Mouse (Mus musculus): ENCODE data around the gene St6galnac4. TPM values are rescaled to one million over a fixed set of nuclear protein-coding genes. Genes with fewer than 3 reads are reported as not detected.

St6galnac4 gene
- total and polyA plus RNA-seq, 3 experiments, result 16.2 to 25.2 (median 17.8) TPM

GRCm38 (mm10) chr2:32578146-32579046 is 8.5 kb upstream of the St6galnac4 start:
- 46% methylated on average over 25 of the region's 30 CpGs for WGBS
- TF ChIP-seq CTCF (IDR thresholded peaks at IDR 0.05), result no peak
- no peak for TF ChIP-seq EP300 (IDR thresholded peaks at IDR 0.05; ENCODE audit: insufficient read depth, low read depth, low read length)
- no peak for TF ChIP-seq POLR2A (IDR thresholded peaks at IDR 0.05; ENCODE audit: insufficient read depth, low read depth, low read length)
- Histone ChIP-seq H3K4me1 (ENCODE audit: control insufficient read depth, insufficient read depth, low read length) (peaks cover 1% of the 10 kb centered on the region; the same call in 1 of the 2 replicates), H3K27me3 (ENCODE audit: control insufficient read depth, insufficient read depth, low read length) (no peaks in the 10 kb centered on the region), H3K79me2 (replicated peaks; ENCODE audit: control insufficient read depth, insufficient read depth, low read length) (no peaks in the 10 kb centered on the region), H3K4me3 (no peak overlapping the region), H3K27ac (no peak overlapping the region), H3K36me3 (ENCODE audit: control insufficient read depth, insufficient read depth, low read length) (no peaks in the 10 kb centered on the region), H3K9ac (ENCODE audit: low read depth, low read length) (no peak overlapping the region)
- intact Hi-C loops (cut with DNase I), result loop anchor here (5.0 kb wide), 1 partner anchor 34 kb away; no protein-coding TSS in a partner anchor
- DNase-seq, result no peak

DNA sequence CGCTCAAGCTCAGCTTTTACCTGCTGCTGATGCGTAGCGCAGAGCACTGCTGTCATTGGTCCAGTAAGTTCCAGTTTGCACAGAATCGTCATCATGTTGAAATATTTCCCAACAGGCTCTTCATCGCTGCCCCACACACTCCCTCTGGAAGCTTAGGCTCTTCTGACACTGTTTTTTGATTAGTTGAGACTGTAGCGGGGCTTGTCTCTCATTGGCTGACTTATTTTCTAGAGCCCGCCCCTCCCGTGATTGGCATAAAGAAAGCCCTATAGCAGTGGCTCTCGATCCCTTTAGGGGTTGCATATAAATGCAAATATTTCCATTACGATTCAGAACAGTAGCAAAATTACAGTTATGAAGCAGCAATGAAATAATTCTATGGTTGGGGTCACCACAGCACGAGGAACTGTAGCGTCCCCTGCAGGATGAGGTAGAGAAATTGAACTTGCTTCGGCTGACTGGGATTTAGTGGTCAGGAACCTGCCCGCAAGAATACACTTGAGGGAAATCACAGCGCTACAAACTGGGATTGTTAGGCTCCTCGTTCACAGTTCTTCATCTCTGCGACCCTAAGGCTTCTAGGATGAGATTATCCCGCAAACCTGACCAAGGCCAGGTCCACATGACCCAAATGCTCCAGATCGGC is 5.3 kb upstream of the St6galnac4 start:
- 49% methylated on average over 19 of the region's 19 CpGs for whole genome bisulfite sequencing
- Histone ChIP-seq H3K4me3 (no peak overlapping the region), H3K4me1 (ENCODE audit: control insufficient read depth, insufficient read depth, low read length) (peaks cover 1% of the 10 kb centered on the region; the same call in 1 of the 2 replicates), H3K27ac (no peak overlapping the region), H3K36me3 (ENCODE audit: control insufficient read depth, insufficient read depth, low read length) (no peaks in the 10 kb centered on the region), H3K79me2 (replicated peaks; ENCODE audit: control insufficient read depth, insufficient read depth, low read length) (no peaks in the 10 kb centered on the region), H3K27me3 (ENCODE audit: control insufficient read depth, insufficient read depth, low read length) (no peaks in the 10 kb centered on the region), H3K9ac (ENCODE audit: low read depth, low read length) (no peak overlapping the region)
- no peak for DNase-seq
- intact Hi-C loops (cut with DNase I), result no loop called here
- TF ChIP-seq EP300 (IDR thresholded peaks at IDR 0.05; ENCODE audit: insufficient read depth, low read depth, low read length), result no peak
- TF ChIP-seq CTCF (IDR thresholded peaks at IDR 0.05), result no peak; the same call in 1 of the 2 replicates
- no peak for TF ChIP-seq POLR2A (IDR thresholded peaks at IDR 0.05; ENCODE audit: insufficient read depth, low read depth, low read length)

DNA sequence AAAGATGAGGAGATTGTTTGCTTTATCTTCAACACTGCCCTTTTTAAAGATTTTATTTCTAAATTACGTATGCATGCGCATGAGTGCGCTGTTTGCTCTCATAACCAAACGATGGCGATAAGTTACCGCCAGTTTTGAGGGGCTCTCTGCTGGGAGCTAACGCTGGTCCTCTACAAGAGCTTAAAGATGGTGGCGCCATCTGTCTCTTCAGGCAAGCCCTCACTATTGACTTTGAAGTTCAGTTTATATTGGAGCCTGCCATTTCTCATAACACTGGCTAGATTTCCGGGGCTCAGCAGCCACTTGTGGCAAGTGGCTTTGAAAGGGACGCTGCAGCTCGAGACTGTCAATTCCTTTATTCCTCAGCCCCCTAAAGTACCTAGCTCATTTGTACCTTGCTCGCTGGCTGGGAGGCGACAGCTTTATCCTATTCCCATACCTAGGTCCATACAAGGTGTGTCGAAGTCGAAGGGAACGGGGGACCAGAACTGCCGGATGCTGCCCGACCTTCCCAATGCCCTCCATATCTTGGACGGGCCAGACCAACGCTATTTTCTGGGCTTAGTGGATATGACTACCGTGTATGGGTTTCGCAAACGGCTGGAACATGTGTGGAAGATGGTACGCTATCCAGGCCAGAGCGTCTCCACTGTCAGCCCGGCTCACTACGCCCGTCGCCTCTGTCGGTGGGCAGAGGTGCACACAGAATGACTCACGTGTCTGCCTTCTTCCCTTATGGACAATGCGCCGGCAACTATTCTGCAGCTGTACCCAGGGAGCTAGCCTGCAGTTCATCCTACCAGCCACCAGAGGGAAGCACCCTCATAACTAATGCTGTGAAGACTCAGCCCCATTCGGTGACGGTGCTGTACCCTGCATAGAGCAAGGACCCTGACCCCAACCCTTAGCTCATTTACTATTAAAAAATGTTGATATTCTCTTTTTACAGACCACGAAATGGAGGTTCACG is 3.8 kb upstream of the St6galnac4 start:
- peaks cover 2% of the 10 kb centered on the region for H3K4me1 ChIP-seq (ENCODE audit: control insufficient read depth, insufficient read depth, low read length)
- TF ChIP-seq CTCF (IDR thresholded peaks at IDR 0.05) (peak; percentile 100; the same call in 1 of the 2 replicates), POLR2A (IDR thresholded peaks at IDR 0.05; ENCODE audit: insufficient read depth, low read depth, low read length) (no peak), EP300 (IDR thresholded peaks at IDR 0.05; ENCODE audit: insufficient read depth, low read depth, low read length) (peak; percentile 97)
- peak overlapping the region; percentile 39; the same call in 1 of the 2 replicates for H3K9ac ChIP-seq (ENCODE audit: low read depth, low read length)
- H3K79me2 ChIP-seq (replicated peaks; ENCODE audit: control insufficient read depth, insufficient read depth, low read length), result no peaks in the 10 kb centered on the region
- WGBS, result 15% methylated on average over 37 of the region's 37 CpGs
- intact Hi-C loops (cut with DNase I), result loop anchor here (1.0 kb wide), 2 partner anchors 19 to 106 kb away; no protein-coding TSS in a partner anchor
- peak; percentile 78 to 81 for DNase-seq
- H3K4me3 ChIP-seq, result no peak overlapping the region
- H3K27me3 ChIP-seq (ENCODE audit: control insufficient read depth, insufficient read depth, low read length), result no peaks in the 10 kb centered on the region
- no peak overlapping the region for H3K27ac ChIP-seq
- H3K36me3 ChIP-seq (ENCODE audit: control insufficient read depth, insufficient read depth, low read length), result no peaks in the 10 kb centered on the region

GRCm38 (mm10) chr2:32585149-32585714 is 1.7 kb upstream of the St6galnac4 start:
- intact Hi-C loops (cut with DNase I), result no loop called here
- Histone ChIP-seq H3K4me1 (ENCODE audit: control insufficient read depth, insufficient read depth, low read length) (peaks cover 7% of the 10 kb centered on the region), H3K36me3 (ENCODE audit: control insufficient read depth, insufficient read depth, low read length) (no peaks in the 10 kb centered on the region), H3K27me3 (ENCODE audit: control insufficient read depth, insufficient read depth, low read length) (no peaks in the 10 kb centered on the region), H3K27ac (no peak overlapping the region), H3K9ac (ENCODE audit: low read depth, low read length) (no peak overlapping the region), H3K79me2 (replicated peaks; ENCODE audit: control insufficient read depth, insufficient read depth, low read length) (no peaks in the 10 kb centered on the region), H3K4me3 (no peak overlapping the region)
- 93% methylated on average over 7 of the region's 7 CpGs for WGBS
- DNase-seq, result no peak
- TF ChIP-seq CTCF (IDR thresholded peaks at IDR 0.05), result no peak
- TF ChIP-seq POLR2A (IDR thresholded peaks at IDR 0.05; ENCODE audit: insufficient read depth, low read depth, low read length), result no peak
- TF ChIP-seq EP300 (IDR thresholded peaks at IDR 0.05; ENCODE audit: insufficient read depth, low read depth, low read length), result no peak

DNA sequence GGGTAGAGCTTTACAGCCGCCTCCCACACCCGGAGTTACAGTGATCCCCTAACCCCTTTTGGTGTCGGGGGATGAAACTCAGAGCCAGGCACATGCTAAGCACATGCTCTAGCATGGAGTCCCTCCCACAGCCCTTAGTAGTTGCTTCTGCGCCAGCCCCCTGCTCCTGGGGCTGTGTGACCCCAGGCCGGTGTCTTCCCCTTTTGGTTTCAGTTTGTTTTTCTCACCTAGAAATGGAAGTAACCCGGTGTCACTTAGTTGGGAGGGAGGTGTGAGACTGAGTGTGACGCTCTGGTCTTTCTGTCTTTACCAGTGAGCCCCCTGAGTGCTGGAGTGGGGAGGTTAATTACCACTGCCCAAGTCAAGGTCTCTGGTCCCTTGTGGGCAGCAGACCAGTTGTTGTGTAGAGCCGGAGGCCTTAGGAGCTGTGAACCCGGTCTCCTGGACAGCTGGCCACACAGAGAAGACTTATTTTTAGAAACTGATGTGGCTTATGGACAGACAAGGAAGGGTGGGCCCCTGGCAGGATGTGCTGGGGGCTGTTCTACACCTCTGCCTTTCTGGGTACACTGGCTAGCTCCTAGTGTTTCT is 931 bp downstream of the St6galnac4 start:
- TF ChIP-seq EP300 (IDR thresholded peaks at IDR 0.05; ENCODE audit: insufficient read depth, low read depth, low read length), result no peak
- TF ChIP-seq POLR2A (IDR thresholded peaks at IDR 0.05; ENCODE audit: insufficient read depth, low read depth, low read length), result peak; percentile 68
- H3K27ac ChIP-seq, result peak overlapping the region; percentile 91
- intact Hi-C loops (cut with DNase I), result loop anchor here (1.0 kb wide), 1 partner anchor 14 kb away; no protein-coding TSS in a partner anchor
- 6% methylated on average over 9 of the region's 9 CpGs for WGBS
- H3K4me1 ChIP-seq (ENCODE audit: control insufficient read depth, insufficient read depth, low read length), result peaks cover 7% of the 10 kb centered on the region
- peak; percentile 69 to 78 for DNase-seq
- peak overlapping the region; percentile 70 for H3K4me3 ChIP-seq
- no peaks in the 10 kb centered on the region for H3K27me3 ChIP-seq (ENCODE audit: control insufficient read depth, insufficient read depth, low read length)
- H3K36me3 ChIP-seq (ENCODE audit: control insufficient read depth, insufficient read depth, low read length), result no peaks in the 10 kb centered on the region
- H3K9ac ChIP-seq (ENCODE audit: low read depth, low read length), result peak overlapping the region; percentile 80
- no peaks in the 10 kb centered on the region for H3K79me2 ChIP-seq (replicated peaks; ENCODE audit: control insufficient read depth, insufficient read depth, low read length)
